Mouse (Mus musculus) liver, embryonic 14.5 days (tissue): ENCODE measurements at regions not wholly inside any gene's neighbourhood (a gene's known extent, or its start where the extent isn't known, plus 50 kb on each side); places are given as distances from the start of the nearest gene placed in this dataset.

ENCODE experiments used
- CTCF ChIP-seq: IDR thresholded peaks from 2 replicates; pipeline ENCODE4 v1.5.1; 2016; ENCODE audit warnings: antibody characterized with exemption, low read depth, control low read depth
- EP300 ChIP-seq: IDR thresholded peaks from 2 replicates; pipeline ENCODE4 v1.6.1; 2016; ENCODE audit warnings: antibody characterized with exemption, low read depth

DNA sequence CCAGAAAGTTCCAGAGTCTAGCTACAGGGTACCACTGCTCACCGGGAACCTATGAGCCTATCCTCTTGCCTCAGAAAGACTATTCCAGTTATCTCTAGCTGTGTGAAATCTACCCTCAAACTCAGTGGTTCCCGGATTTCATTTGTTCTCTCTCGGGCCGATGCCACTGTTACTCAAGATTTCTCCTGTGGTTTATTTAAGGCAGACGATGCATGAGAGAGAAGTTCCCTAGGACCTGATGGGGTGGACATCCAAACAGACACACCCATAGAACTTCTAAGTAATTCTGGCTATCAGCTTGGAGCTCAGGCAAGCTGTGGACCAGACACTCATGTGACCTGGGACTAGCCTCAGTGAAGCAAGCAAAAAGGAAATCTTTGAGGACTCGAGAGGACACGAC, 63.8 kb upstream of the Srd5a3 start:
- TF ChIP-seq CTCF (no peak), EP300 (no peak)
